Mouse (Mus musculus) limb, embryonic 11.5 days (tissue): ENCODE results near the gene Thpo. TPM values are rescaled to one million over a fixed set of nuclear protein-coding genes. Genes with fewer than 3 reads are reported as not detected.

ENCODE experiments used
- ATAC-seq: fragments of 200-750 bp; cut with Nextera tagmentation; 2 replicates; pipeline ENCODE4 v1.8.0; 2017; ENCODE audit warnings: low read depth; ENCODE audit not compliant: insufficient number of reproducible peaks, low FRiP score, low TSS enrichment
- DNase-seq: peaks from one replicate; pipeline ENCODE4 v3.0.0-alpha.2; 2015; ENCODE audit warnings: low spot score
- H3K27ac ChIP-seq: fragments of 300-500 bp; sonication (generic); replicated peaks from 2 replicates; pipeline ENCODE4 v1.5.1; 2014; ENCODE audit warnings: low read depth, mild to moderate bottlenecking, low read length
- H3K27me3 ChIP-seq: fragments of 300-500 bp; sonication (generic); 2 replicates; pipeline ENCODE4 v1.6.1; 2014; ENCODE audit warnings: mild to moderate bottlenecking, low read length, mixed read lengths; ENCODE audit not compliant: control insufficient read depth, insufficient read depth
- H3K36me3 ChIP-seq: fragments of 300-500 bp; sonication (generic); 2 replicates; pipeline ENCODE4 v1.6.1; 2014; ENCODE audit warnings: mild to moderate bottlenecking, low read length, moderate library complexity, mixed read lengths; ENCODE audit not compliant: control insufficient read depth, insufficient read depth
- H3K4me1 ChIP-seq: fragments of 300-500 bp; sonication (generic); 2 replicates; pipeline ENCODE4 v1.6.1; 2014; ENCODE audit warnings: low read length, mixed read lengths; ENCODE audit not compliant: control insufficient read depth, insufficient read depth
- H3K4me2 ChIP-seq: fragments of 300-500 bp; sonication (generic); 2 replicates; pipeline ENCODE4 v1.6.1; 2014; ENCODE audit warnings: low read depth, mild to moderate bottlenecking, moderate library complexity; ENCODE audit not compliant: severe bottlenecking
- H3K4me3 ChIP-seq: fragments of 300-500 bp; sonication (generic); 2 replicates; pipeline ENCODE4 v1.5.1; 2014; ENCODE audit warnings: low read depth, low read length
- H3K9ac ChIP-seq: fragments of 300-500 bp; sonication (generic); 2 replicates; pipeline ENCODE4 v1.6.1; 2014; ENCODE audit warnings: mild to moderate bottlenecking, low read length
- H3K9me3 ChIP-seq: fragments of 300-500 bp; sonication (generic); 2 replicates; pipeline ENCODE4 v1.6.1; 2016; ENCODE audit warnings: low read length; ENCODE audit not compliant: control insufficient read depth
- WGBS: fragments of 180-500 bp; shearing (Covaris S2); extraction: QIAGEN DNeasy Blood & Tissue Kit; methylation state at CpG from one replicate; pipeline ENCODE4 v1.1.7; 2014; 5-methylcytosine and 5-hydroxymethylcytosine counted together
- polyA plus RNA-seq: library from polyadenylated mRNA; unstranded; fragments of >200 nt; fragmentation: Nextera tagmentation; extraction: Ambion mirVana; gene quantifications from 2 replicates; pipeline ENCODE4 v1.2.1, GENCODE M21; 2014

The Thpo gene
- polyA plus RNA-seq, 1 experiment from 2014 or later: 0.28 TPM

DNA sequence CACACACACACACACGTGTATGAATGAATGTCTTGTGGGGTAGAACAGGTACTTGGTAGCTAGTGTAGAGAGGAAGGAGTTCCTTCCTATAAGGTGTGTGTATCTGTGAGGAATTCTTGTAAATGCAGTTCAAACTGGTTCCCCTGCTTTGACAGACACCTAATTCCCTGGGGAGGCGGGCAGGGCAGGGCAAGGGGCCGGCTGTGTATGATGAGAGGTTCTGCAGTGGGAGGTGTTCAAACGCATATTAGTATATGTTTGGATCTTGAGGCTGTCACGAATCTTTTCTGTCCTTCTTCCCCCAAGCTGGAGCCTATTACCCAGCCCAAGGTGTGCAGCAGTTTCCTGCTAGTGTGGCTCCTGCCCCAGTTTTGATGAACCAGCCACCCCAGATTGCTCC, 56.9 kb downstream of the Thpo start:
- DNase-seq (no peak), ATAC-seq (no peak)
- Histone ChIP-seq H3K4me1 (peaks cover 10% of the 10 kb centered on the region), H3K4me3 (no peak overlapping the region), H3K9ac (no peak overlapping the region), H3K4me2 (no peak overlapping the region), H3K9me3 (no peaks in the 10 kb centered on the region), H3K27me3 (no peaks in the 10 kb centered on the region), H3K27ac (no peak overlapping the region), H3K36me3 (peaks cover 43% of the 10 kb centered on the region)
- 89% methylated on average over 5 of the region's 5 CpGs for WGBS

- H3K4me3 ChIP-seq: no peak overlapping the region
- no peak for ATAC-seq
These were observed 57.6 kb downstream of the Thpo start for GRCm38 (mm10) chr16:20676702-20677101.

DNA sequence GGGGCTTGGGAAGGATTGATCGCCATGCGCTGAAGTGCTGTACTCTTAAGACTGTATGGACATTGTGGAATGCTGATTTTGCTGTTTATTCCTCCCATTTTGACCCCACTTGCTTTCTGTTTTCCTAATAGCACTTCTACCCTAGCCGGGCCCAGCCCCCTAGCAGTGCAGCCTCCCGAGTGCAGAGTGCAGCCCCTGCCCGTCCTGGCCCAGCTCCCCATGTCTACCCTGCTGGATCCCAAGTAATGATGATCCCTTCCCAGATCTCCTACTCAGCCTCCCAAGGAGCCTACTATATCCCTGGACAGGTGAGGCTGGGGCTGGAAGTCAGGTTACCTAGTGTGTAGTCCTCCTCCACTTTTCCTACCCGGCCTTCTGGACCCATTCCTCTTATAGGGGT, 59.1 kb downstream of the Thpo start:
- Histone ChIP-seq H3K9ac (no peak overlapping the region), H3K36me3 (peaks cover 25% of the 10 kb centered on the region), H3K27me3 (no peaks in the 10 kb centered on the region), H3K27ac (no peak overlapping the region), H3K4me1 (peaks cover 12% of the 10 kb centered on the region), H3K9me3 (no peaks in the 10 kb centered on the region), H3K4me2 (no peak overlapping the region), H3K4me3 (no peak overlapping the region)
- no peak for DNase-seq
- no peak for ATAC-seq
- WGBS: 95% methylated on average over 6 of the region's 6 CpGs

More at GRCm38 (mm10) chr16:20676702-20677101, 57.6 kb downstream of the Thpo start:
- WGBS: 80% methylated on average over 4 of the region's 4 CpGs
- Histone ChIP-seq H3K9me3 (no peaks in the 10 kb centered on the region), H3K27ac (no peak overlapping the region), H3K36me3 (peaks cover 36% of the 10 kb centered on the region), H3K4me1 (peaks cover 12% of the 10 kb centered on the region), H3K27me3 (no peaks in the 10 kb centered on the region), H3K4me2 (no peak overlapping the region), H3K9ac (no peak overlapping the region)
- DNase-seq: no peak

Other genes with a start within 250 kb of the Thpo start
- 143 and 151 TPM in 2 replicates for gene Eif2b5, start 235.7 kb downstream of the Thpo start, polyA plus RNA-seq
- gene Dvl3, start 217.5 kb downstream of the Thpo start, polyA plus RNA-seq: 40.4 and 46.2 TPM in 2 replicates
- 597 and 631 TPM in 2 replicates for gene Ap2m1, start 199.0 kb downstream of the Thpo start, polyA plus RNA-seq
- 51.4 and 52.6 TPM in 2 replicates for gene Abcf3, start 185.9 kb downstream of the Thpo start, polyA plus RNA-seq
- 0.23 and 0.55 TPM in 2 replicates for gene Vwa5b2, start 145.0 kb downstream of the Thpo start, polyA plus RNA-seq
- 33.8 and 42.1 TPM in 2 replicates for gene Eef1akmt4, start 122.9 kb downstream of the Thpo start, polyA plus RNA-seq
- gene Gm49333, start 122.9 kb downstream of the Thpo start, polyA plus RNA-seq: not detected in 2 replicates
- 53.4 and 55.4 TPM in 2 replicates for gene Alg3, start 122.8 kb downstream of the Thpo start, polyA plus RNA-seq
- 0.87 and 1.2 TPM in 2 replicates for gene Camk2n2, start 113.2 kb downstream of the Thpo start, polyA plus RNA-seq
- 3.0 and 3.4 TPM in 2 replicates for gene Ece2, start 104.7 kb downstream of the Thpo start, polyA plus RNA-seq
- 480 and 491 TPM in 2 replicates for gene Psmd2, start 82.9 kb downstream of the Thpo start, polyA plus RNA-seq
- 170 and 190 TPM in 2 replicates for gene Eif4g1, start 66.2 kb downstream of the Thpo start, polyA plus RNA-seq
- gene Fam131a, start 41.3 kb downstream of the Thpo start, polyA plus RNA-seq: 3.5 and 4.1 TPM in 2 replicates
- 136 and 140 TPM in 2 replicates for gene Polr2h, start 16.8 kb downstream of the Thpo start, polyA plus RNA-seq
- gene Clcn2, start 16.8 kb downstream of the Thpo start, polyA plus RNA-seq: 21.0 and 23.1 TPM in 2 replicates
- 2.0 and 3.4 TPM in 2 replicates for gene Chrd, start 1.4 kb downstream of the Thpo start, polyA plus RNA-seq